Mouse (Mus musculus): ENCODE data around the gene Dlg4.
"Not testable (repeated sequence)": the region's sequence is repeated elsewhere in the genome, so short reads cannot be mapped to it uniquely, and the experiment has no call there.

Gene Dlg4

GRCm38 (mm10) chr11:70053898-70054570, 37.3 kb downstream of the Dlg4 start, which contains the start of gene Asgr1:
TSS of gene Asgr1 (plus strand) at chr11:70054085.
- DNase-seq = no peak

- DNase-seq = peak; percentile 79
These were observed 39.0 kb downstream of the Dlg4 start for GRCm38 (mm10) chr11:70055618-70056214.

GRCm38 (mm10) chr11:70057805-70058204, 41.1 kb downstream of the Dlg4 start:
- DNase-seq = no peak

GRCm38 (mm10) chr11:70059930-70060329, 43.2 kb downstream of the Dlg4 start:
- no peak for DNase-seq

- no peak for DNase-seq
These were observed 46.3 kb downstream of the Dlg4 start for GRCm38 (mm10) chr11:70063053-70063452.

GRCm38 (mm10) chr11:70066701-70067100, 50.0 kb downstream of the Dlg4 start:
- DNase-seq = no peak

- DNase-seq = no peak
These were observed 51.5 kb downstream of the Dlg4 start for GRCm38 (mm10) chr11:70068245-70068644.

GRCm38 (mm10) chr11:70070057-70070456, 53.3 kb downstream of the Dlg4 start:
- DNase-seq = no peak

- not testable (repeated sequence) for DNase-seq
These were observed 53.9 kb downstream of the Dlg4 start for GRCm38 (mm10) chr11:70070603-70071002.

- peak; percentile 92 for DNase-seq
These were observed 57.8 kb downstream of the Dlg4 start for GRCm38 (mm10) chr11:70074379-70075071.

GRCm38 (mm10) chr11:70075581-70075980, 58.8 kb downstream of the Dlg4 start:
- peak; percentile 16 for DNase-seq

GRCm38 (mm10) chr11:70077441-70077840, 60.7 kb downstream of the Dlg4 start:
- no peak for DNase-seq

- DNase-seq = no peak
These were observed 62.4 kb downstream of the Dlg4 start for GRCm38 (mm10) chr11:70079175-70079574.

- DNase-seq = peak; percentile 74
These were observed 63.2 kb downstream of the Dlg4 start for GRCm38 (mm10) chr11:70079928-70080327.

- DNase-seq = no peak
These were observed 64.3 kb downstream of the Dlg4 start for GRCm38 (mm10) chr11:70080803-70081590.

GRCm38 (mm10) chr11:70084563-70084962, 67.8 kb downstream of the Dlg4 start:
- peak; percentile 44 for DNase-seq

GRCm38 (mm10) chr11:70091986-70092783, 75.4 kb downstream of the Dlg4 start, which contains the start of gene Asgr2:
TSS of gene Asgr2 (plus strand) at chr11:70092644.
- peak; percentile 68 for DNase-seq
